Mouse (Mus musculus) bone marrow, adult 2 months (tissue): ENCODE results near the gene Tnfrsf11a.

Source experiments
- CTCF ChIP-seq: fragments of 200-500 bp; IDR thresholded peaks from 2 replicates; pipeline ENCODE4 v1.5.1; 2011; ENCODE audit warnings: low read length, control low read depth; ENCODE audit not compliant: control insufficient read depth, insufficient read depth
- POLR2A ChIP-seq: fragments of 200-500 bp; IDR thresholded peaks from 2 replicates; pipeline ENCODE4 v1.6.1; 2011; ENCODE audit warnings: low read depth, mild to moderate bottlenecking, control low read depth, low read length, borderline replicate concordance; ENCODE audit not compliant: control insufficient read depth

GRCm38 (mm10) chr1:105746444-105746843, 34.1 kb upstream of the Tnfrsf11a start:
- TF ChIP-seq POLR2A: no peak
- no peak for TF ChIP-seq CTCF
